Mouse (Mus musculus) kidney, postnatal 25 days (tissue): ENCODE data around the gene Hist1h3f.

Source experiments
- DNase-seq, 2 experiments: peaks; one replicate each; pipeline ENCODE4 v3.0.0; 2021; ENCODE audit warnings: mixed read lengths in 2 of 2

Hist1h3f gene

GRCm38 (mm10) chr13:23543965-23544786 lies at the start of gene Hist1h3f:
TSS of gene Hist1h3f (plus strand) at chr13:23544052.
- peak; percentile 55 to 71 for DNase-seq

GRCm38 (mm10) chr13:23495526-23495925 lies 48.3 kb upstream of the Hist1h3f start:
- DNase-seq: no peak

- DNase-seq: no peak
Measured at GRCm38 (mm10) chr13:23497656-23498321, 46.1 kb upstream of the Hist1h3f start.

GRCm38 (mm10) chr13:23498653-23499052 lies 45.2 kb upstream of the Hist1h3f start:
- DNase-seq: no peak

- no peak for DNase-seq
Measured at GRCm38 (mm10) chr13:23499943-23500342, 43.9 kb upstream of the Hist1h3f start.

GRCm38 (mm10) chr13:23500424-23501200 lies 43.2 kb upstream of the Hist1h3f start:
- peak in 1 of 2 experiments; percentile 20 for DNase-seq

- DNase-seq: no peak
Measured at GRCm38 (mm10) chr13:23501511-23501910, 42.3 kb upstream of the Hist1h3f start.

GRCm38 (mm10) chr13:23502031-23502567 lies 41.8 kb upstream of the Hist1h3f start:
- DNase-seq: no peak

GRCm38 (mm10) chr13:23502916-23503315 lies 40.9 kb upstream of the Hist1h3f start:
- no peak for DNase-seq

- peak in 1 of 2 experiments; percentile 37 for DNase-seq
Measured at GRCm38 (mm10) chr13:23503797-23504196, 40.1 kb upstream of the Hist1h3f start.

GRCm38 (mm10) chr13:23505662-23506345 lies 38.0 kb upstream of the Hist1h3f start:
- DNase-seq: no peak

- DNase-seq: no peak
Measured at GRCm38 (mm10) chr13:23506351-23506750, 37.5 kb upstream of the Hist1h3f start.

- DNase-seq: no peak
Measured at GRCm38 (mm10) chr13:23506819-23507515, 36.9 kb upstream of the Hist1h3f start.

- no peak for DNase-seq
Measured at GRCm38 (mm10) chr13:23510127-23510526, 33.7 kb upstream of the Hist1h3f start.

GRCm38 (mm10) chr13:23513517-23513916 lies 30.3 kb upstream of the Hist1h3f start:
- no peak for DNase-seq

GRCm38 (mm10) chr13:23515281-23515680 lies 28.6 kb upstream of the Hist1h3f start:
- DNase-seq: no peak

- no peak for DNase-seq
Measured at GRCm38 (mm10) chr13:23515826-23516620, 27.8 kb upstream of the Hist1h3f start.

- peak; percentile 80 to 91 for DNase-seq
Measured at GRCm38 (mm10) chr13:23516822-23517602, 26.8 kb upstream of the Hist1h3f start.

GRCm38 (mm10) chr13:23517603-23518294 lies 26.1 kb upstream of the Hist1h3f start:
- peak; percentile 89 to 93 for DNase-seq

- DNase-seq: no peak
Measured at GRCm38 (mm10) chr13:23518295-23518603, 25.6 kb upstream of the Hist1h3f start.
